Mouse (Mus musculus) liver, embryonic 11.5 days (tissue): ENCODE data around the gene Hacd3. TPM values are rescaled to one million over a fixed set of nuclear protein-coding genes. Genes with fewer than 3 reads are reported as not detected.
"Not testable (repeated sequence)": the region's sequence is repeated elsewhere in the genome, so short reads cannot be mapped to it uniquely, and the experiment has no call there.

ENCODE experiments used
- ATAC-seq: fragments of 200-750 bp; cut with Nextera tagmentation; replicated peaks from 2 replicates; pipeline ENCODE4 v1.8.0; 2017; ENCODE audit warnings: moderate number of reproducible peaks, mild to moderate bottlenecking, moderate TSS enrichment, moderate library complexity; ENCODE audit not compliant: low FRiP score
- DNase-seq: peaks from one replicate; pipeline ENCODE4 v3.0.0-alpha.2; 2017; ENCODE audit warnings: low spot score
- H3K27ac ChIP-seq: fragments of 300-500 bp; sonication (generic); 2 replicates; pipeline ENCODE4 v1.5.1; 2014; ENCODE audit warnings: mild to moderate bottlenecking, low read depth, low read length, control low read depth
- H3K27me3 ChIP-seq: fragments of 300-500 bp; sonication (generic); replicated peaks from 2 replicates; pipeline ENCODE4 v1.6.1; 2014; ENCODE audit warnings: low read length, mixed read lengths; ENCODE audit not compliant: control insufficient read depth, insufficient read depth
- H3K36me3 ChIP-seq: fragments of 300-500 bp; sonication (generic); 2 replicates; pipeline ENCODE4 v1.6.1; 2014; ENCODE audit warnings: mild to moderate bottlenecking, low read length, moderate library complexity, mixed read lengths; ENCODE audit not compliant: control insufficient read depth, insufficient read depth
- H3K4me1 ChIP-seq: fragments of 300-500 bp; sonication (generic); replicated peaks from 2 replicates; pipeline ENCODE4 v1.6.1; 2014; ENCODE audit warnings: low read length, mixed read lengths; ENCODE audit not compliant: control insufficient read depth, insufficient read depth
- H3K4me2 ChIP-seq: fragments of 300-500 bp; sonication (generic); 2 replicates; pipeline ENCODE4 v1.6.1; 2014; ENCODE audit warnings: mild to moderate bottlenecking, control low read depth, moderate library complexity
- H3K4me3 ChIP-seq: fragments of 300-500 bp; sonication (generic); 2 replicates; pipeline ENCODE4 v1.5.1; 2014; ENCODE audit warnings: low read depth, low read length, control low read depth
- H3K9ac ChIP-seq: fragments of 300-500 bp; sonication (generic); 2 replicates; pipeline ENCODE4 v1.6.1; 2014; ENCODE audit warnings: low read depth, low read length, control low read depth
- H3K9me3 ChIP-seq: fragments of 300-500 bp; sonication (generic); 2 replicates; pipeline ENCODE4 v1.6.1; 2016; ENCODE audit warnings: low read length, inconsistent platforms, mixed read lengths; ENCODE audit not compliant: control insufficient read depth
- WGBS: fragments of 180-500 bp; shearing (Covaris S2); extraction: QIAGEN DNeasy Blood & Tissue Kit; methylation state at CpG from one replicate; pipeline ENCODE4 v1.1.7; 2014; 5-methylcytosine and 5-hydroxymethylcytosine counted together
- polyA plus RNA-seq: library from polyadenylated mRNA; unstranded; fragments of >200 nt; fragmentation: Nextera tagmentation; extraction: Ambion mirVana; gene quantifications from 2 replicates; pipeline ENCODE4 v1.2.1, GENCODE M21; 2014

Hacd3 gene
- polyA plus RNA-seq, 1 experiment from 2014 or later = 83.6 TPM

GRCm38 (mm10) chr9:65032269-65033108 is 11.0 kb upstream of the Hacd3 start, which contains the start of gene Dpp8:
TSS of gene Dpp8 (plus strand) at chr9:65032414.
- Histone ChIP-seq H3K27me3 (no peaks in the 10 kb centered on the region), H3K27ac (peak within 1 kb of the TSS; percentile 95), H3K4me1 (peaks cover 13% of the 10 kb centered on the region), H3K9me3 (no peaks in the 10 kb centered on the region), H3K4me3 (peak within 1 kb of the TSS; percentile 93), H3K9ac (peak within 1 kb of the TSS; percentile 98), H3K36me3 (peaks cover 3% of the 10 kb centered on the region; the same call in 1 of the 2 replicates), H3K4me2 (peak within 1 kb of the TSS; percentile 83)
- under 1% methylated on average over 80 of the region's 85 CpGs for WGBS
- DNase-seq (peak; percentile 96), ATAC-seq (peak; percentile 92)

GRCm38 (mm10) chr9:65031894-65032268 is 10.4 kb upstream of the Hacd3 start:
- peak overlapping the region; percentile 93 for H3K4me3 ChIP-seq
- H3K4me1 ChIP-seq = peaks cover 13% of the 10 kb centered on the region
- DNase-seq (no peak), ATAC-seq (peak; percentile 20; the same call in 1 of the 2 replicates)
- peak overlapping the region; percentile 13; the same call in 1 of the 2 replicates for H3K27ac ChIP-seq
- H3K9ac ChIP-seq = peak overlapping the region; percentile 50; the same call in 1 of the 2 replicates
- no peaks in the 10 kb centered on the region for H3K27me3 ChIP-seq
- peak overlapping the region; percentile 67 for H3K4me2 ChIP-seq
- H3K9me3 ChIP-seq = no peaks in the 10 kb centered on the region
- 29% methylated on average over 4 of the region's 4 CpGs for WGBS
- peaks cover 1% of the 10 kb centered on the region; the same call in 1 of the 2 replicates for H3K36me3 ChIP-seq

- Histone ChIP-seq H3K4me3 (peak overlapping the region; percentile 10; the same call in 1 of the 2 replicates), H3K4me1 (peaks cover 13% of the 10 kb centered on the region), H3K4me2 (peak overlapping the region; percentile 67)
- not testable (repeated sequence) for ATAC-seq, H3K9ac ChIP-seq, H3K27ac ChIP-seq, H3K27me3 ChIP-seq, DNase-seq, H3K36me3 ChIP-seq, H3K9me3 ChIP-seq
- WGBS = 43% methylated on average over 5 of the region's 5 CpGs
Observed at GRCm38 (mm10) chr9:65031355-65031754, 9.9 kb upstream of the Hacd3 start.

DNA sequence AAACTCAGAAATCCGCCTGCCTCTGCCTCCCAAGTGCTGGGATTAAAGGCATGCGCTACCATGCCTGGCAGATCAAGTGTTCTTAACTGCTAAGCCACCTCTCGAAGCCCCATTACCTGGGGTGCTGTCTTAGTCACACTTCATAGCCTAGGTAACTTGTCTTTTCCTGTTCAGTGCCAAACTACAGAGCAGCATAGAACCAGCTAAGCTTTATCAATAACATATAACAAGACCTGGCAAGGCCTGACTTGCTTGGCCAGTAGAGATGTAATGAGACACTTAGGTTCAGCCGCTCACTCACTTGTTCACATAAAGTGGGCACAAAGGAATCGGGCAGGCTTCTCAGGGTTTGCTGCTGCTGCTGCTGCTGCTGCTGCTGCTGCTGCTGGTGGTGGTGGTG is 6.8 kb upstream of the Hacd3 start:
- WGBS = 77% methylated on average over 5 of the region's 5 CpGs

DNA sequence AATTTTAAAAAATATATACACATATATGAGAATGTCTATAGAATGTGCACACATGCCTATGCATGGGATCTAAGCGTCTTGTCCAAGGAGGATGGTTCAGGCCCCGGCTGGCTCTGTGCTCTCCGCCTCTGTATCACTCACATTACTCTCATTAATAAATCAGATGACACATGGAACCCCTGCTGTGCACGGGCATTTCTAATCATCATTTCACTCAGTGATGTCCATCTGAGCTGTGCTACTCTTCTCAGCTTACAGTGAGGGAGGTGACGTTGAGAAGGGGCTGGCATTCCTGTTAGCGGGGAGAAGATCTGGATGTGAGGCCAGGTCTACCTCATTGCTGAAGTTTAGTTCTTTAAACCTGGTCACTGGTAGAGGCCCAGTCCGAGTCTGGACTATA is 5.7 kb upstream of the Hacd3 start:
- H3K4me2 ChIP-seq = no peak overlapping the region
- no peaks in the 10 kb centered on the region for H3K27me3 ChIP-seq
- no peaks in the 10 kb centered on the region for H3K36me3 ChIP-seq
- H3K27ac ChIP-seq = no peak overlapping the region
- H3K9me3 ChIP-seq = no peaks in the 10 kb centered on the region
- DNase-seq (no peak), ATAC-seq (no peak)
- WGBS = 81% methylated on average over 7 of the region's 7 CpGs
- H3K4me1 ChIP-seq = peaks cover 7% of the 10 kb centered on the region
- no peak overlapping the region for H3K9ac ChIP-seq
- H3K4me3 ChIP-seq = no peak overlapping the region

More for the DNA sequence above, 6.8 kb upstream of the Hacd3 start:
- H3K4me3 ChIP-seq = no peak overlapping the region
- ATAC-seq = no peak
- no peak for DNase-seq
- H3K9me3 ChIP-seq = no peaks in the 10 kb centered on the region
- H3K27me3 ChIP-seq = no peaks in the 10 kb centered on the region
- no peak overlapping the region for H3K9ac ChIP-seq
- H3K4me2 ChIP-seq = no peak overlapping the region
- no peak overlapping the region for H3K27ac ChIP-seq
- H3K36me3 ChIP-seq = no peaks in the 10 kb centered on the region
- peaks cover 6% of the 10 kb centered on the region; the same call in 1 of the 2 replicates for H3K4me1 ChIP-seq

- no peak overlapping the region for H3K4me2 ChIP-seq
- H3K4me3 ChIP-seq = no peak overlapping the region
- DNase-seq (no peak), ATAC-seq (no peak)
- no peaks in the 10 kb centered on the region for H3K27me3 ChIP-seq
- H3K27ac ChIP-seq = no peak overlapping the region
- H3K4me1 ChIP-seq = peaks cover 28% of the 10 kb centered on the region
- H3K9ac ChIP-seq = no peak overlapping the region
- WGBS = 86% methylated on average over 3 of the region's 3 CpGs
- H3K36me3 ChIP-seq = no peaks in the 10 kb centered on the region
- H3K9me3 ChIP-seq = no peaks in the 10 kb centered on the region
Observed at GRCm38 (mm10) chr9:65023447-65023846, 2.0 kb upstream of the Hacd3 start.

GRCm38 (mm10) chr9:65022580-65023135 is 1.2 kb upstream of the Hacd3 start:
- Histone ChIP-seq H3K27ac (no peak overlapping the region), H3K9ac (no peak overlapping the region), H3K4me2 (no peak overlapping the region), H3K9me3 (no peaks in the 10 kb centered on the region), H3K4me1 (peaks cover 32% of the 10 kb centered on the region), H3K36me3 (no peaks in the 10 kb centered on the region), H3K27me3 (no peaks in the 10 kb centered on the region), H3K4me3 (no peak overlapping the region)
- ATAC-seq (no peak), DNase-seq (no peak)
- 68% methylated on average over 4 of the region's 4 CpGs for WGBS

- Histone ChIP-seq H3K4me1 (peaks cover 32% of the 10 kb centered on the region), H3K4me2 (peak overlapping the region; percentile 91), H3K9me3 (no peaks in the 10 kb centered on the region), H3K9ac (peak overlapping the region; percentile 89), H3K4me3 (peak overlapping the region; percentile 83), H3K27me3 (no peaks in the 10 kb centered on the region), H3K27ac (peak overlapping the region; percentile 80), H3K36me3 (no peaks in the 10 kb centered on the region)
- ATAC-seq (no peak; the same call in 1 of the 2 replicates), DNase-seq (no peak)
- 22% methylated on average over 9 of the region's 9 CpGs for WGBS
Observed at GRCm38 (mm10) chr9:65021887-65022579, 540 bp upstream of the Hacd3 start.
